Mouse (Mus musculus): ENCODE data around the gene Fam198b. TPM values are rescaled to one million over a fixed set of nuclear protein-coding genes. Genes with fewer than 3 reads are reported as not detected.

Fam198b gene
- polyA plus RNA-seq, 1 experiment from 2014 or later = 1.7 TPM

DNA sequence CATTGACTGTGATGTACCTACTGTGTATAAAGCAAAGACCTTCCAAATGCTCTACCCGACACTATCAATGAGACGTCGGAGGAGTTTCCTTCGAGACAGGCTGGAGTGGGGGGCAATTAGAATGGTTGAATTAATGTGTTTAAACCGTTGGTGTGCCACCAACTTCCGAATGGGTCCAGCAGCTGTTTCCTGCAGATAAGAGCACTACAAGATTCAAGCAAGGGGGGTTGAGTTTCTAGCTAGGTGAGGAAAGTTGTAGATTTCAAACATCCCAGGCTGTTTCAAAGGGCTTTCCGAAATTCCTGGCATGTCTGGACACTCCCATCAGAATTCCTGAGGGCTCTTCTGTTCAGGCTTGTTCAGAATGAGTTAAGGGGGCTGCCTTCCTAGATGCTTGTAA lies 22.9 kb downstream of the Fam198b start:
- Histone ChIP-seq H3K36me3 (no peaks in the 10 kb centered on the region), H3K4me1 (replicated peaks) (peaks cover 10% of the 10 kb centered on the region; the same call in 1 of the 2 replicates), H3K27ac (no peak overlapping the region), H3K4me3 (no peak overlapping the region), H3K27me3 (ENCODE audit: insufficient read depth, poor library complexity, severe bottlenecking) (no peaks in the 10 kb centered on the region), H3K9me3 (no peaks in the 10 kb centered on the region)
- 74% methylated on average over 7 of the region's 7 CpGs for WGBS
- DNase-seq (ENCODE audit: low spot score) = no peak

DNA sequence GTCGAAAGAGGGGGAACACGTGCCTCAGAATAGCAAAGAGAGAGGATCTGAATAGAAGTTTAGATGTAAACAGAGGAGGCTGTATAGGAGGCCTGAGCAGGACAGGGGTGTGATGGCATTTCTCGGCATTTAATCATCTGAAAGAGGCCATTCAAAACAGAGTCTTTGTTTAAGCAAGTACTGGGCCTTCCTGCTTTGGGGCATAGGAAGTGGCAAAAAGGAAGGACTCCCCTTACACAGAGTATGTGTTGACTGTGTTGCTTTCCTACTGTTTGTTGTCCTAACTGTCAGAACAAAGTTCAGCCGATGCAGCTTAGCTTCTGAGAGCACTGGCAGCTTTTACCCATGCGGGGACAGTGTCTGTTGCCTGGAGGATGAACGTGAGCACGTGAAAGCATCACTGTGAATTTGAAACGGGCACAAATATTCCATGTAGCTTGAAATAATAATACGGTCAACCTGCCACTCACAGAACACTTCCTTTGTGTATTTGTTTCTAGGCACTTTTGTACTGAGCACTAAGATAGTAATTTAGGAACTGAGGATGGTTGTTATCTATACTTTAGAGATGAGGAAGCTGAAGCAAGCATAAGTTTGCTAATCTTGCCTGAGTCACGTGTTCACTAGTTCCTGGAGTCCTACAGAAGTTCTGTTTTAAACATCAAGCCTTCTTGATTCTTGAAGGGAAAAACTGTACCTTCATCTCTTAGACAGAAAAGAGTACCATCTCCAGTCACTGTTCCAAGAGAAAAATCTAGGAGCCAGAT lies 26.2 kb downstream of the Fam198b start:
- H3K27ac ChIP-seq = no peak overlapping the region
- H3K4me1 ChIP-seq (replicated peaks) = peaks cover 4% of the 10 kb centered on the region; the same call in 1 of the 2 replicates
- H3K9me3 ChIP-seq = no peaks in the 10 kb centered on the region
- no peaks in the 10 kb centered on the region for H3K27me3 ChIP-seq (ENCODE audit: insufficient read depth, poor library complexity, severe bottlenecking)
- DNase-seq (ENCODE audit: low spot score) = no peak
- 59% methylated on average over 10 of the region's 10 CpGs for WGBS
- H3K36me3 ChIP-seq = no peaks in the 10 kb centered on the region
- no peak overlapping the region for H3K4me3 ChIP-seq

DNA sequence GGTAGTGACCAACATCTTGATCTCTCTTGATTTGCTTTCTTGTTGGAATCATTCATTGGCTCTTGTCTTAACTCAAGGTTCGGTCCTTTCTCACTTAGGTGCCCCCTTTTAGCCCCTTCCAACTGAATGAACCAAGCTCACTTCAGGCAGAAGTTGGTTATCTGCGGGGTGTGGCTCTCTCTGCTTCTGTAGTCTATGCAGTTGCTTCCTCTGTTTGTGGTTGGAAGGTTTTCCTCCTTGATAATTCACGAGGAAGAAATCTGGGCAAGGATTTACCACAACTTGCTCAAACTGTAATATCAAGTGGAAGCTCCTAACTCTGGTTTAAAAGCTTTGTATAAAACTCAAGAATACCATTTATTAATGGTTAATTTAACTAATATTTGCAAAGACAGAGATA lies 26.8 kb downstream of the Fam198b start:
- Histone ChIP-seq H3K4me1 (replicated peaks) (peaks cover 4% of the 10 kb centered on the region; the same call in 1 of the 2 replicates), H3K27ac (no peak overlapping the region), H3K4me3 (no peak overlapping the region), H3K9me3 (no peaks in the 10 kb centered on the region), H3K27me3 (ENCODE audit: insufficient read depth, poor library complexity, severe bottlenecking) (no peaks in the 10 kb centered on the region), H3K36me3 (no peaks in the 10 kb centered on the region)
- DNase-seq (ENCODE audit: low spot score) = no peak
- 89% methylated on average over 3 of the region's 3 CpGs for WGBS

DNA sequence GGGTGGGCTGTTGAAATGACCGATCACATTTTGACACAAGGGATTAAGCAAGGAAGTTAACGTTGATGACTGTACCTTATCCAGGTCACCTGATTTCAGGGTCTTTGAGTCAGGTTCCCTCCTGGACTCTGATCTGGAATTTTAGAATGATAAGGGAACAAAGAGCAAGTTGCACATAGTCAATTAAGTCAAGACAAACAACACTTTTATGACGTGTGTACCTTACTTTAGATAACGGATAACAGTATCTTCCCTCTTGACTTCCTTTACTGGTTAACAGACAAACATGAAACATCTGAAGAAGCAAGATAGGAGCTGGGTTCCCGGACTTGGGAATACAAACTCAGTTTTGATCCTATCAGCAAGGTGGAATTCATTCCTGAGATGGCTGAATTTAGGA lies 29.7 kb downstream of the Fam198b start:
- DNase-seq (ENCODE audit: low spot score) = no peak
- WGBS = 92% methylated on average over 5 of the region's 5 CpGs
- Histone ChIP-seq H3K27ac (no peak overlapping the region), H3K9me3 (no peaks in the 10 kb centered on the region), H3K36me3 (no peaks in the 10 kb centered on the region), H3K4me1 (replicated peaks) (peaks cover 4% of the 10 kb centered on the region; the same call in 1 of the 2 replicates), H3K4me3 (no peak overlapping the region), H3K27me3 (ENCODE audit: insufficient read depth, poor library complexity, severe bottlenecking) (no peaks in the 10 kb centered on the region)

DNA sequence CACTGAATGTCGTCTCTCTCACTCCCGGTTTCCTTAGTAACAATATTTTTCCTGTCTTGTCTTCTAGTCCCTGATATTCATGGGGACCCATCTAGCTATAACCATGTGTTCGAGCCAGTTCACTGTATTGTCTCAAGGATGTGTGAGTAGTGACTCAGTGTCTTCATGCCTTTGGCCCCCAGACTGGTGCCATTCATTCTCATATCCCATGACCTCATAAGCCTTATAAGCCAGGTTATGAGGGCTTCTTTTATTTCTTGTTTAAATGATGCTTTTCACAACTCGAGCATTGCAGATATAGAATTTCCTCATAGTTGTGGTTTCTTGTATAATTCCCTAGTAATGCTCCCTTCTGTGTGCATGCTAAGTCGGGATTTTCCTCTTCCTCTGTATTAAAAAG lies 31.9 kb downstream of the Fam198b start:
- no peak for DNase-seq (ENCODE audit: low spot score)
- no peak overlapping the region for H3K27ac ChIP-seq
- H3K4me3 ChIP-seq = no peak overlapping the region
- WGBS = 86% methylated on average over 5 of the region's 5 CpGs
- H3K27me3 ChIP-seq (ENCODE audit: insufficient read depth, poor library complexity, severe bottlenecking) = no peaks in the 10 kb centered on the region
- H3K4me1 ChIP-seq (replicated peaks) = no peaks in the 10 kb centered on the region
- no peaks in the 10 kb centered on the region for H3K9me3 ChIP-seq
- no peaks in the 10 kb centered on the region for H3K36me3 ChIP-seq

DNA sequence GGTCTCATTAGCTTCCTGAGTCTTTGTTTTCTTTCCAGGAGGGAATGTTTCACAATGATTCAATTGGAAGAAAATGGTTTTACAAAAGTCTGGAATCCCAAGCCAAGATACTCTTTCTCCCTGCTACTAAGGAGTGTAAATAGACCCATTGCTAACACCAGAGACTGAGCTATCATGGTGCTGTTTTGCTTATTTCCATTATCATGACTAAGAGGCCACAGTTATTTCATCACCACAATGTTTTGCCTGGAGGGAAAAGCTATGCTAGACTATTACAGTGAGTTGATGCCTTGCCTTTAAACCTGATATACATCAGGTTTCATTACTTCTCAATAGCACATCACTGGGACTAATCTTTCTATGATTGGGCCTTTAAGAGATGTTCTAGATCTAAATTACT lies 34.4 kb downstream of the Fam198b start:
- Histone ChIP-seq H3K4me1 (replicated peaks) (peaks cover 8% of the 10 kb centered on the region), H3K27me3 (ENCODE audit: insufficient read depth, poor library complexity, severe bottlenecking) (no peaks in the 10 kb centered on the region), H3K36me3 (no peaks in the 10 kb centered on the region), H3K4me3 (no peak overlapping the region), H3K9me3 (no peaks in the 10 kb centered on the region), H3K27ac (no peak overlapping the region)
- no peak for DNase-seq (ENCODE audit: low spot score)

DNA sequence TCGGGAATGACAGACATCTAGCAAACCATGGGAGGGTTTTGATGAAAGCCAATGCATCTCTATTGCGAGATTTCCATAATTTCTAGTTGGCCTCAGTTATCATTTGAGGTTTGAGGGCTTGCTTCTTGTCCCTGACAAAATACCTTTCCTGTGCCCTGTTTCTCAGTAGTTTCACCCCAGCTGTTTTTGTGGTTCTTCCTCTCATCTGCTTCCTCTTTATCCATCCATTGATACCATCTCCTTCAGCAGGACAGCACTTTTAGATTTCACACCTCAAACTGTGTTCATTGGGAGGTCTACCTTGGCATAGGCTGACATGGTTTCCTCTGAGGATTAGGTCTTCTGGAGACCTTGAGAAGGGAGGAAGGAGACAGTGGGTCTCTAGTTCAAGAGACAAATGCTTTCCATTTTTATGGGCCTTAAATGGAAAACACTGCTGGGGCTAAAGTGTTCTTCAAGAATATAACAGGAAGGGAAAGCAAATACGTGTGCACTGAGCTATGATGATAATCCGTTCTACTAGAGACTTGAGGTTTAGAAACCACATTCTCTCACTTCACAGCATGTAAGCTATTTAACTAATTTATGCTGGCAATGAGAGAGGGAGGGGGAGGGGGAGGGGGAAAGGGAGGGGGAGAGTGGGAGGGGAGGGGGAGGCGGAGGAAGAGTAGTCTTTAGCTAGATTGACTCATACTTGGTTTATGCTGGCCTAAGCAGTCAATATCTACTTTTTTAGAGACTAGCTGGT lies 41.8 kb downstream of the Fam198b start:
- no peak for DNase-seq (ENCODE audit: low spot score)
- Histone ChIP-seq H3K27me3 (ENCODE audit: insufficient read depth, poor library complexity, severe bottlenecking) (no peaks in the 10 kb centered on the region), H3K27ac (no peak overlapping the region), H3K4me1 (replicated peaks) (peaks cover 18% of the 10 kb centered on the region), H3K36me3 (no peaks in the 10 kb centered on the region), H3K4me3 (no peak overlapping the region), H3K9me3 (no peaks in the 10 kb centered on the region)
- WGBS = 81% methylated on average over 5 of the region's 5 CpGs

DNA sequence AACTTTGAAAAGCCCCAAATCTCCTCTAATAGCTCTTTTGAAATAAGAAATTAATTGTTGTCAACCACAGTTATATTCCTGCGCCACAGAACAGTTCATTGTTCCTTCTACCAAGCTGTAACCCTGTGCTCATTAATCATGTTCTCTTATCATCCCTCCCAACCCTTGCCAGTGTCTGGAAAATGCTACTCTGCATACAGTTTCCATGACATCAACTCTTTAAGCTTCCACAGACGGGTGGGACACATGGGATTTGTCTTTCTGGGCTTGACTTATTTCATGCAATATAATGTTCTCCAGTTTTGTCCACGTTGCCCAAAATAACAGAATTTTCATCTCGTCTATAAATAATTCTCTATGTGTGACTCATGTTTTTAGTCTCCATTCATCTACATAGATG lies 42.7 kb downstream of the Fam198b start:
- Histone ChIP-seq H3K4me3 (no peak overlapping the region), H3K36me3 (no peaks in the 10 kb centered on the region), H3K27ac (no peak overlapping the region), H3K9me3 (no peaks in the 10 kb centered on the region), H3K27me3 (ENCODE audit: insufficient read depth, poor library complexity, severe bottlenecking) (no peaks in the 10 kb centered on the region), H3K4me1 (replicated peaks) (peaks cover 17% of the 10 kb centered on the region)
- no peak for DNase-seq (ENCODE audit: low spot score)
- WGBS = 83% methylated on average over 4 of the region's 4 CpGs

DNA sequence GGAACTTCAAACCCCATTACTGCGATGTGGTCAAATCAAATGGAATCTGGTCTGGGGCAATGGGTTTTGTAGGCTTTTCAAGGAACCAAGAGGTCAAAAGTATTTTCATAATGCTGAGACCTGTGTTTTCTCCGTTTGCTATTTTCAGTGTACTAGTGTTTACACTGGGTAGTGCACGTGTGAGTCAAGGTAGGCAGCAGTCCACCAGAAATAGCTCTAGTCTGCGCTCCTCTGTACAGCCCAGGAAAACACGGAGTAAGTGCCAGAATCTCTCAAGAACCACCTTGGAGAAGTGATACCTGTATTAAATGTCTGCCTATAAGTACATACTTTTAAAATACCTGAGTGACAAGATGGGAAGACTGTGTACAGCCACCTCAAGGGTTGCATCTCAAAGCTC lies 44.1 kb downstream of the Fam198b start:
- DNase-seq (ENCODE audit: low spot score) = no peak
- Histone ChIP-seq H3K27ac (no peak overlapping the region), H3K27me3 (ENCODE audit: insufficient read depth, poor library complexity, severe bottlenecking) (no peaks in the 10 kb centered on the region), H3K4me3 (no peak overlapping the region), H3K9me3 (no peaks in the 10 kb centered on the region), H3K36me3 (no peaks in the 10 kb centered on the region), H3K4me1 (replicated peaks) (peaks cover 10% of the 10 kb centered on the region)
- 87% methylated on average over 5 of the region's 5 CpGs for WGBS

DNA sequence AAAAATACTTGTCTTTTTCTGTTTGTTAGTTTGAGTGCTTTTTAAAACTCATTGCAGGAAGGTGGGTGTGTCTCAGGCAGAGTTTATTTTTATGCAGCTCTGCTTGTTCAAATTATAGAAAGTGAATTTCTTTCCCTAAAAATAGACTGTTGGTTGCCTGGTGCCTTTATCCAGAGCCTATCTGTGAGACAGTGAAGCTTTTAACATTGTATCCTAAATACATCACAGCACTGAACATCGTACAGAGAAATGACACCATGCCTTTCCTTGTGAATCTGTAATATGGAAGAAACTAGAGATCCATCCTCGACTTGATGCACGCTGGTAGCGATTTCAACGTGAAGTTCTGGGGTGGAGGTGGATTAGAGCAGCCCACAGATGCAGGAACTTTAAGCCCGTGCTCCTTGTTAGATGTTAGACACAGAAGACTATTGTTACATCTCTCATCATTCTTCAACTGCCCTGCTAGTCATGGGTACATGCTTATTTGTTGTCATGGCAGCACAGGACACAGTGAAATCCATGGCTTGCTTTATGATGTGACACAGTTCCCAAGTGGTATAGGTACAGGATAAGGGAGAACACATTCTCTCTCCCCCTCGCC lies 45.9 kb downstream of the Fam198b start:
- no peaks in the 10 kb centered on the region for H3K9me3 ChIP-seq
- H3K27ac ChIP-seq = peak overlapping the region; percentile 14; the same call in 1 of the 2 replicates
- 39% methylated on average over 7 of the region's 7 CpGs for whole genome bisulfite sequencing
- H3K27me3 ChIP-seq (ENCODE audit: insufficient read depth, poor library complexity, severe bottlenecking) = no peaks in the 10 kb centered on the region
- peak; percentile 29 for DNase-seq (ENCODE audit: low spot score)
- no peaks in the 10 kb centered on the region for H3K36me3 ChIP-seq
- H3K4me3 ChIP-seq = no peak overlapping the region
- peaks cover 10% of the 10 kb centered on the region for H3K4me1 ChIP-seq (replicated peaks)

DNA sequence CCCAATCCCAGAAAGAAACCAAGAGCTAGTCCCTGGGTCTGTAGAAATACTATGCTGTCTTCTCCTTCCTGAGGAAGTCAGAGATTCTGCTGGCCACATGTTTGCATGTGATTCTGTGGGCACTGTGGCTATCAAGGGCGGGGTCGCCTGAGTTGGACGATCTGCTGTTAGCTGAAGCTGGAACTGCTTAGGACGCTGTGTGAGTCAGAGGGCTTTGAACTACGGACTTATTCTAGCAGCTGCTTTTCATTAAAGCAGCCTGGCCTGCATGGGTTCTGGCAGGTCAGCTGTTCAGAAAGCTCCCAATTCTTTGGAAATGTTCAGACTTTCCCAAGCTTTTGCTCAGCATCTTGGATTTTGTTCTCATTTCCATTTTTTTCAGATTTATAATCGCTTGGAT lies 51.9 kb downstream of the Fam198b start:
- 69% methylated on average over 6 of the region's 6 CpGs for WGBS
- Histone ChIP-seq H3K9me3 (no peaks in the 10 kb centered on the region), H3K36me3 (no peaks in the 10 kb centered on the region), H3K27ac (no peak overlapping the region), H3K27me3 (ENCODE audit: insufficient read depth, poor library complexity, severe bottlenecking) (no peaks in the 10 kb centered on the region), H3K4me3 (no peak overlapping the region), H3K4me1 (replicated peaks) (no peaks in the 10 kb centered on the region)
- peak; percentile 37 for DNase-seq (ENCODE audit: low spot score)

DNA sequence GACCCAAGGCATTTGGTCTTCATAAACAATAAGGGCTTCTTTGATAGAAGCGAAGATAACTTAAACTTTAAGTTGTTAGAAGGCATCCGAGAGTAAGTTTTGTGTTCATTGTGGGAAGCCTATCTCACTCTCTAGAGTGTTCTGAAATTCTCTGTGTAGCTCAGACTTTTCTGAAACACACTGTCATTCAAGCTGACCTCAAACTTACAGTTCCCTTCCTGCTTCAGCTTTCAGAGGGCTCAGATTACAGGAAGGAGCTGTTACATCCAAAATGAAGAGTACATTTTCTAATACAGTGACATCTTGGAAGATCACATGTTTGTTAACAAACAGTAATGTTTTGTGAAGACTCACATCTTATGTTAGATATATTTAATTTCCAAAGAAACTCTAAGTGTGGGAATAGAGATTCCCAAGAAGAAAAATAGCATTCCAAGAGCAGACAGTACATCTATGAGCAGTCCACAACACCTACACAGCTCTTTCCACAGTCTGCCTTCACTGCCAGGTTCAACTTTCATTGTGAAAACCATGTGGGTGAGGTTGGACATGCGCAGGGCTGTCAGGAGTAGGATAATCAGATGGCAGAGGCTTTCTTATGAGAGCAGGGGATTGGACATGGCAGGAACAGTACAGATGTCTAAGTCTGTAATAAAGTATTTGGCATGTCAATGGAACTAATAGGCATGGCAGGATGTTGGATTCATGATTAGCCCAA lies 52.6 kb downstream of the Fam198b start:
- H3K27ac ChIP-seq = no peak overlapping the region
- no peaks in the 10 kb centered on the region for H3K4me1 ChIP-seq (replicated peaks)
- H3K9me3 ChIP-seq = no peaks in the 10 kb centered on the region
- 84% methylated on average over 3 of the region's 3 CpGs for WGBS
- no peak overlapping the region for H3K4me3 ChIP-seq
- H3K36me3 ChIP-seq = no peaks in the 10 kb centered on the region
- no peaks in the 10 kb centered on the region for H3K27me3 ChIP-seq (ENCODE audit: insufficient read depth, poor library complexity, severe bottlenecking)
- no peak for DNase-seq (ENCODE audit: low spot score)

All from hindbrain, embryonic 10.5 days (tissue).